Mouse (Mus musculus): ENCODE measurements around the gene Timm8b.

DNA sequence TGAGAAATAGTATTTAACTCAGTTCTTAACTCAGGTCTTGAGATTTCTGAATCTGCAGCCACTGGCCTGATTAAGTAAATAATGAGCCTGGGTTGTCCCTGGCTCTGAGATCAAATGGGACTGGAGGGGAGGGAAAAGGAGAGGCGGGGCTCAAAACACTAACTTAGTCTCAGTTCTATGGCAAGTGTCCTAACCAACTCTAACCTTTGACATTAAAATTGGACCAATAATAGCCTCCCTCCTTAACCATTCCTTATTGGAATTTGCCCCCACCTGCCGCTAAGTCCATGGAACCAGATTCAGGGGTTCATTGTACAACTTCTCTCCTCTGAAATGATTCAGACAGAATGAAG is 48.6 kb upstream of the Timm8b start, which contains the start of gene Bco2:
- TF ChIP-seq CTCF (IDR thresholded peaks at IDR 0.05; ENCODE audit: extremely low read depth, insufficient read length, insufficient replicate concordance, low read depth, low read length) (no peak), POLR2A (IDR thresholded peaks at IDR 0.05; ENCODE audit: low read depth, low read length) (no peak)

Data from small intestine, adult 2 months (tissue).